Mouse (Mus musculus) retina, postnatal 7 days (tissue): ENCODE results near the gene Olfr1233.

Source experiments
- DNase-seq: peaks from one replicate; pipeline ENCODE4 v3.0.0-alpha.2; 2012; ENCODE audit warnings: low read depth, low spot score

Gene Olfr1233

GRCm38 (mm10) chr2:89342298-89342697, at the start of gene Olfr1233:
Gene Olfr1233, minus strand, starts transcription at chr2:89342398.
- no peak for DNase-seq

GRCm38 (mm10) chr2:89364765-89365164, 22.6 kb upstream of the Olfr1233 start, which contains the start of gene Olfr1234:
Gene Olfr1234, minus strand, starts transcription at chr2:89364865.
- no peak for DNase-seq

- no peak for DNase-seq
Observed at GRCm38 (mm10) chr2:89329575-89329974, 12.6 kb downstream of the Olfr1233 start, which contains the start of gene Olfr1232. Gene Olfr1232, minus strand, starts transcription at chr2:89329675.

DNA sequence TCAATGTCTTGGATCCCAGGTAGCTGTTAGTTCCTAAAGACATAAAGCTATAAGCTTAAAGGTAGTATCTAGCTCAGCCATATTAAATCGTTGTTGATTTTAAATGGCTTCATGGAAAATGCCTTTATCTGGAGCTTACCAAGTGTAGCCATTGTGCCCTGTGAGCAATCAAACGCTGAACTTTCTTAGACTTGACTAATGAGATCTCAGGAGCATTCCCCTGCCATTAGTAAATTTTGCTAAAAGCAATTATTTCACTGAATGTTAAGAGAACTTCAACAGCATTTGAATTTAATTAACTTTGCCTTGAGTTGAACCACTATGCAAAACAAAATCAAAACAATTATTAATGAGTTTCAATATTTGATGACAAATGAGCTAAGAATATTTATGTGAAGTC, 35.2 kb downstream of the Olfr1233 start, which contains the start of gene Olfr1231:
Gene Olfr1231, minus strand, starts transcription at position 101 of the 400 bp plus-strand sequence.
- no peak for DNase-seq

DNA sequence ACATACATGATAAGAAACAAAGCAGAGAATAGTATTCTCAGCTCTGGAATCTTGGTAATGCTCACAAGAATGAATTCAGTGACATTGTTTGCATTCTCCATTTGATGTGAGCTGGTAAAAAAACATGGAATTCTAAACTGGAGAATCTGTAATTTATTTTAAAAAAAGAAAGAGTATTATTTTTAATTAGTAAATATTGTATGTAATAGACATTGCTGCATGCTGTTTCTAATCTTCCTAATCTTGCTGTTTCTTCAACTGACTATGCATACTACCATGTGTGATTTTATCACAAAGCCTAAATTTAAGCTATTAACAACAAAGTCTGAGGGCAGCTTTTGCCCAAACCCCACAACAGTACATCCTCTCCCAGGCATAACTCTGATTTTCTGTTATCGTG, 45.0 kb downstream of the Olfr1233 start, which contains the start of gene Olfr1230:
Gene Olfr1230, minus strand, starts transcription at position 101 of the 400 bp plus-strand sequence.
- no peak for DNase-seq

GRCm38 (mm10) chr2:89287914-89288313, 54.3 kb downstream of the Olfr1233 start, which contains the start of gene Olfr1229:
Gene Olfr1229, minus strand, starts transcription at chr2:89288014.
- no peak for DNase-seq
